Mouse (Mus musculus): ENCODE data around the gene Wdr63.

DNA sequence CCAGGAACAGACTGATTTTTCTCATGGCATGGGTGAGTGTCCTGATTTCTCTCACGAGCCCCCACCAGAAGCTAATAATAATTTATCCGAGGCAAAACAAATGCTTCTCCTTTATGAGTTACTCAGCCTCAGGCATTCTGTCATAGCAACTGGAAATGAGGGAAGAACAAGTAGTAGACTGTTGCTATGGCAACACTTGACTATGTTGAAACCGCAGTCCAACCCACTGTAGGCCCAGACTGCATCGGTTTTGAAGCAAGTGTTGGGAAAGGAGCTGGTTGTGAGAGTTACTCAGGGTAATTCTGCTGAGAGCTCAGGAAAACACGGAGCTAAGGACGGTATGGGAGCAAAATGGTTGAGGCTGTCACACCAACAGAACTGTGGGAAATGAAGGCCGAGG, 34.6 kb upstream of the Wdr63 start:
- TF ChIP-seq POLR2A (IDR thresholded peaks at IDR 0.05; ENCODE audit: extremely low read depth, insufficient read depth, low read length) (no peak), CTCF (IDR thresholded peaks at IDR 0.05; ENCODE audit: low read depth, low read length) (no peak)

All from liver, adult 2 months (tissue).